Mouse (Mus musculus): ENCODE measurements around the gene Olfr1324.
"Not testable (repeated sequence)": the region's sequence is repeated elsewhere in the genome, so short reads cannot be mapped to it uniquely, and the experiment has no call there.

The Olfr1324 gene

GRCm38 (mm10) chrX:50428398-50428797 lies at the start of gene Olfr1324:
Gene Olfr1324, minus strand, starts transcription at chrX:50428498.
- no peak for DNase-seq

- not testable (repeated sequence) for DNase-seq
These were observed 42.0 kb upstream of the Olfr1324 start for GRCm38 (mm10) chrX:50470341-50470740.

GRCm38 (mm10) chrX:50456136-50456535 lies 27.8 kb upstream of the Olfr1324 start:
- DNase-seq, result no peak

- no peak for DNase-seq
These were observed 15.1 kb upstream of the Olfr1324 start for GRCm38 (mm10) chrX:50443352-50443751.

- no peak for DNase-seq
These were observed 14.4 kb upstream of the Olfr1324 start for GRCm38 (mm10) chrX:50442696-50443095.

GRCm38 (mm10) chrX:50432499-50432898 lies 4.2 kb upstream of the Olfr1324 start:
- DNase-seq, result no peak

- DNase-seq, result no peak
These were observed 478 bp downstream of the Olfr1324 start for GRCm38 (mm10) chrX:50427712-50428328.

GRCm38 (mm10) chrX:50425899-50426436 lies 2.3 kb downstream of the Olfr1324 start:
- DNase-seq, result no peak

- not testable (repeated sequence) for DNase-seq
These were observed 17.9 kb downstream of the Olfr1324 start for GRCm38 (mm10) chrX:50410361-50410760.

- DNase-seq, result not testable (repeated sequence)
These were observed 37.7 kb downstream of the Olfr1324 start for GRCm38 (mm10) chrX:50390616-50391015.

GRCm38 (mm10) chrX:50374978-50375377 lies 53.3 kb downstream of the Olfr1324 start:
- DNase-seq, result no peak

All from right cerebral cortex, adult 18-20 months (tissue).